Mouse (Mus musculus): Measurements from ENCODE around the gene Cdk9.

- TF ChIP-seq CTCF (IDR thresholded peaks at IDR 0.05; ENCODE audit: extremely low read depth, insufficient read length, insufficient replicate concordance, low read depth, low read length), result no peak
- TF ChIP-seq POLR2A (IDR thresholded peaks at IDR 0.05; ENCODE audit: low read depth, low read length), result no peak
Observed at GRCm38 (mm10) chr2:32722046-32722445, 9.2 kb upstream of the Cdk9 start.

Data from small intestine, adult 2 months (tissue).